Mouse (Mus musculus): ENCODE results near the gene Snx29.

DNA sequence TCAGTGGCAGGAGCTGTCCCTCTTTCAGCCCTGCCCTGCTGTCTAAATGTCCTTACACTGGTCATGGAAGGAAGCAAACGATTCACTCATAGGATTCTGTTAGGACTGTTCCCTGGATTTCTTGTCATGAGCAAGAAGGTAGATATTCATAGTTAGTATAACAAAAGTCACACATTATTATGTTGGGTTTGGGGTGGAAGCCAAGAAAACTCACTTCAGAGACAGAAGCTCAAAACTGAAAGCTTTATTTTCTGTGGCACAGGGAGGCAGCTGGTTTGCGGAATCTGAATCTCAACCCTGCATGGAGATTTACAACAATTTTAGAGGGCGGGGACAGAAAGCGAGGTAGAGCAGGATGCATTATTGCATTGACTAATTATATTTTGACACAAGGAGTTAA is 86.0 kb downstream of the Snx29 start:
- TF ChIP-seq CTCF (IDR thresholded peaks at IDR 0.05; ENCODE audit: low read depth, low read length): no peak
- TF ChIP-seq POLR2A (IDR thresholded peaks at IDR 0.05; ENCODE audit: borderline replicate concordance, low read depth, low read length): no peak
